Mouse (Mus musculus) myocyte (in vitro differentiated cells): ENCODE results near the gene Olfr498. TPM values are rescaled to one million over a fixed set of nuclear protein-coding genes. Genes with fewer than 3 reads are reported as not detected.

Source experiments
- H3K27me3 ChIP-seq: one replicate; pipeline ENCODE4 v1.6.1; 2011; ENCODE audit not compliant: control insufficient read depth, insufficient read depth, insufficient read length
- H3K36me3 ChIP-seq: one replicate; pipeline ENCODE4 v1.6.1; 2011; ENCODE audit not compliant: control insufficient read depth, insufficient read depth
- H3K4me2 ChIP-seq: one replicate; pipeline ENCODE4 v1.6.1; 2011; ENCODE audit warnings: low read depth, control low read depth
- H3K4me3 ChIP-seq: one replicate; pipeline ENCODE4 v1.5.1; 2011; ENCODE audit warnings: mild to moderate bottlenecking, control low read depth, moderate library complexity
- H3K79me2 ChIP-seq: one replicate; pipeline ENCODE4 v1.6.1; 2011; ENCODE audit not compliant: control insufficient read depth, insufficient read depth
- H3ac ChIP-seq: one replicate; pipeline ENCODE4 v1.6.1; 2011; ENCODE audit not compliant: control insufficient read depth, insufficient read length
- CEBPB ChIP-seq: IDR thresholded peaks from 2 replicates; pipeline ENCODE4 v1.6.1; 2011; ENCODE audit warnings: mild to moderate bottlenecking, moderate library complexity; ENCODE audit not compliant: poor library complexity, insufficient read depth, severe bottlenecking
- E2F4 ChIP-seq: IDR thresholded peaks from one replicate; pipeline ENCODE4 v1.6.1; 2011; ENCODE audit warnings: mild to moderate bottlenecking, control low read depth, moderate library complexity; ENCODE audit not compliant: insufficient read depth
- MAX ChIP-seq: IDR thresholded peaks from one replicate; pipeline ENCODE4 v1.6.1; 2011; ENCODE audit warnings: low read depth, mild to moderate bottlenecking, control low read depth
- MYOD1 ChIP-seq, 3 experiments: IDR thresholded peaks; one replicate each; pipeline ENCODE4 v1.6.1; 2011; ENCODE audit warnings: control low read depth in 2 of 3, low read depth in 2 of 3, mild to moderate bottlenecking in 2 of 3, moderate library complexity in 1 of 3; ENCODE audit not compliant: insufficient read length in 2 of 3, control insufficient read depth in 1 of 3
- MYOG ChIP-seq, 3 experiments: IDR thresholded peaks; one replicate each; pipeline ENCODE4 v1.6.1; 2011; ENCODE audit warnings: control low read depth in 2 of 3, low read depth in 2 of 3, mild to moderate bottlenecking in 2 of 3; ENCODE audit not compliant: insufficient read length in 2 of 3, control insufficient read depth in 1 of 3, insufficient read depth in 1 of 3
- POLR2A ChIP-seq: IDR thresholded peaks from one replicate; pipeline ENCODE4 v1.6.1; 2011; ENCODE audit warnings: low read depth, mild to moderate bottlenecking, control low read depth, moderate library complexity; ENCODE audit not compliant: insufficient read length
- POLR2AphosphoS2 ChIP-seq: IDR thresholded peaks from one replicate; pipeline ENCODE4 v1.6.1; 2011; ENCODE audit warnings: low read depth, control low read depth; ENCODE audit not compliant: insufficient read length
- REST ChIP-seq: IDR thresholded peaks from one replicate; pipeline ENCODE4 v1.6.1; 2011; ENCODE audit warnings: mild to moderate bottlenecking, control low read depth, moderate library complexity; ENCODE audit not compliant: insufficient read depth, insufficient read length
- SRF ChIP-seq: IDR thresholded peaks from one replicate; pipeline ENCODE4 v1.6.1; 2011; ENCODE audit warnings: low read depth; ENCODE audit not compliant: control insufficient read depth, insufficient read length
- TCF12 ChIP-seq: IDR thresholded peaks from one replicate; pipeline ENCODE4 v1.6.1; 2011; ENCODE audit warnings: mild to moderate bottlenecking, control low read depth; ENCODE audit not compliant: poor library complexity, insufficient read depth, severe bottlenecking
- TCF3 ChIP-seq: IDR thresholded peaks from one replicate; pipeline ENCODE4 v1.6.1; 2011; ENCODE audit warnings: low read depth, control low read depth; ENCODE audit not compliant: insufficient read length
- USF1 ChIP-seq: IDR thresholded peaks from one replicate; pipeline ENCODE4 v1.6.1; 2011; ENCODE audit warnings: low read depth, mild to moderate bottlenecking, control low read depth, moderate library complexity
- polyA plus RNA-seq: library from polyadenylated mRNA; unstranded; fragments of >200 nt; fragmentation: generic; extraction: Trizol; gene quantifications from one replicate; pipeline ENCODE4 v1.2.1, GENCODE M21; 2012; ENCODE audit warnings: missing spikeins

Olfr498 gene
- polyA plus RNA-seq = not detected

GRCm38 (mm10) chr7:108465026-108465425 is at the start of gene Olfr498:
TSS of gene Olfr498 (plus strand) at chr7:108465326.
- H3K36me3 ChIP-seq = no peaks in the 10 kb centered on the region
- no peaks in the 10 kb centered on the region for H3K79me2 ChIP-seq
- TF ChIP-seq REST = no peak
- TF ChIP-seq MYOD1 (IDR thresholded peaks at IDR 0.05; ENCODE audit: control insufficient read depth in 1 of 3, insufficient read length in 2 of 3, low read depth in 2 of 3) = no peak
- no peak for TF ChIP-seq MAX
- no peak for TF ChIP-seq TCF12
- no peak for TF ChIP-seq CEBPB
- TF ChIP-seq USF1 = no peak
- no peak for TF ChIP-seq MYOG (IDR thresholded peaks at IDR 0.05; ENCODE audit: control insufficient read depth in 1 of 3, insufficient read depth in 1 of 3, insufficient read length in 2 of 3, low read depth in 2 of 3)
- TF ChIP-seq POLR2AphosphoS2 = no peak
- no peak for TF ChIP-seq SRF
- no peak for TF ChIP-seq POLR2A
- TF ChIP-seq TCF3 = no peak
- TF ChIP-seq E2F4 = no peak
- no peaks in the 10 kb centered on the region for H3K27me3 ChIP-seq
- no peak within 1 kb of the TSS for H3K4me2 ChIP-seq
- no peak within 1 kb of the TSS for H3K4me3 ChIP-seq
- H3ac ChIP-seq = no peak within 1 kb of the TSS

GRCm38 (mm10) chr7:108420121-108420520 is 45.0 kb upstream of the Olfr498 start, which contains the start of gene Olfr497:
TSS of gene Olfr497 (plus strand) at chr7:108420421.
- no peaks in the 10 kb centered on the region for H3K36me3 ChIP-seq
- H3K79me2 ChIP-seq = no peaks in the 10 kb centered on the region
- H3ac ChIP-seq = no peak within 1 kb of the TSS
- TF ChIP-seq MYOD1 (IDR thresholded peaks at IDR 0.05; ENCODE audit: control insufficient read depth in 1 of 3, insufficient read length in 2 of 3, low read depth in 2 of 3) (no peak), CEBPB (no peak), USF1 (no peak), POLR2A (no peak), REST (no peak), TCF12 (no peak), MYOG (IDR thresholded peaks at IDR 0.05; ENCODE audit: control insufficient read depth in 1 of 3, insufficient read depth in 1 of 3, insufficient read length in 2 of 3, low read depth in 2 of 3) (no peak), SRF (no peak), MAX (no peak), TCF3 (no peak), POLR2AphosphoS2 (no peak), E2F4 (no peak)
- no peak within 1 kb of the TSS for H3K4me3 ChIP-seq
- H3K4me2 ChIP-seq = no peak within 1 kb of the TSS
- no peaks in the 10 kb centered on the region for H3K27me3 ChIP-seq

Other genes with a start within 250 kb of the Olfr498 start
- gene Olfr488, start 207.0 kb upstream of the Olfr498 start, polyA plus RNA-seq = not detected
- gene Olfr490, start 176.4 kb upstream of the Olfr498 start, polyA plus RNA-seq = not detected
- gene Olfr491, start 151.9 kb upstream of the Olfr498 start, polyA plus RNA-seq = not detected
- not detected for gene Olfr492, start 141.7 kb upstream of the Olfr498 start, polyA plus RNA-seq
- gene Olfr493, start 118.3 kb upstream of the Olfr498 start, polyA plus RNA-seq = not detected
- not detected for gene Olfr494, start 100.0 kb upstream of the Olfr498 start, polyA plus RNA-seq
- not detected for gene Olfr495, start 72.2 kb upstream of the Olfr498 start, polyA plus RNA-seq
- not detected for gene Olfr497, start 44.9 kb upstream of the Olfr498 start, polyA plus RNA-seq
- not detected for gene Olfr502, start 59.7 kb downstream of the Olfr498 start, polyA plus RNA-seq
- not detected for gene Olfr503, start 79.2 kb downstream of the Olfr498 start, polyA plus RNA-seq
- not detected for gene Olfr504, start 100.5 kb downstream of the Olfr498 start, polyA plus RNA-seq
- not detected for gene Olfr506, start 145.5 kb downstream of the Olfr498 start, polyA plus RNA-seq
- not detected for gene Olfr507, start 156.5 kb downstream of the Olfr498 start, polyA plus RNA-seq
- not detected for gene Olfr508, start 164.7 kb downstream of the Olfr498 start, polyA plus RNA-seq
- not detected for gene Olfr509, start 186.6 kb downstream of the Olfr498 start, polyA plus RNA-seq
- not detected for gene Olfr510, start 201.1 kb downstream of the Olfr498 start, polyA plus RNA-seq
- not detected for gene Olfr512, start 248.0 kb downstream of the Olfr498 start, polyA plus RNA-seq